Comparison of ENCODE assay signal across 18 mouse cellular contexts in the genomic region with DNA sequence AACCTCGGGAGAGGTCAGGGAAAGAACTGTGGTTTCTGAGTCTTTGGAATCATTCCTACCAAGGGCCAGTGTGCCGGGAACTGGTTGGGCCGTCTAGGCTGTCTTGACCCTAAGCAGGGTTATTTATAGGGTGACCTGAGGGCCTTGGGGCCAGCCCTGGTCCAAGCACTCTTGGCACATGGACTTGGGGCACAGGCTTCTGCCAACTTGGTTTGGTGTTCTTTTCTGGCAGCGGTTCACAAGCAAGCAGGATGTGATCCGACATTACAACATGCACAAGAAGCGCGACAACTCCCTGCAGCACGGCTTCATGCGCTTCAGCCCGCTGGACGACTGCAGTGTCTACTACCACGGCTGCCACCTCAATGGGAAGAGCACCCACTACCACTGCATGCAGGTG.
DNase-seq lines count a peak whose midpoint lies in the region; ATAC-seq and TF ChIP-seq lines count a peak whose summit lies in the region.
"Had no signal": no experiment of that assay in that cellular context is flagged by ENCODE, and none has a peak within 500 bp of the region (broad histone marks: within the 10 kb centered on the region; RNA-seq: fewer than 3 reads in every experiment).

No protein-coding gene starts in this region.

- peaks cover 87% of the 10 kb centered on the region for H3K4me1 ChIP-seq in heart, embryonic 10.5 days
- peaks cover 33% of the 10 kb centered on the region for H3K4me1 ChIP-seq in lung, adult 2 months (ENCODE audit: control insufficient read depth, insufficient read depth, low read length)
- peaks cover 39% of the 10 kb centered on the region for H3K4me1 ChIP-seq in stomach, embryonic 16.5 days (ENCODE audit: control insufficient read depth, insufficient read depth, low read length)
- H3K4me1 ChIP-seq in hindbrain, embryonic 11.5 days (replicated peaks; ENCODE audit: control insufficient read depth, insufficient read depth, low read length): peaks cover 25% of the 10 kb centered on the region

- peaks cover 71% of the 10 kb centered on the region for H3K36me3 ChIP-seq in heart, embryonic 10.5 days
- H3K36me3 ChIP-seq in stomach, embryonic 16.5 days (ENCODE audit: control insufficient read depth, insufficient read depth, low read length): 0 out of 2 replicates have a peak, but pooled peaks cover 5% of the 10 kb centered on the region
- no peaks in the 10 kb centered on the region for H3K36me3 ChIP-seq in hindbrain, embryonic 11.5 days (ENCODE audit: control insufficient read depth, insufficient read depth, low read length)
- H3K36me3 ChIP-seq: G1E; limb, embryonic 13.5 days had no signal

- no peak overlapping the region for H3K27ac ChIP-seq in heart, embryonic 10.5 days
- H3K27ac ChIP-seq in stomach, embryonic 16.5 days (ENCODE audit: low read length): peak overlapping the region; percentile 52; the same call in 1 of the 2 replicates
- no peak overlapping the region for H3K27ac ChIP-seq in hindbrain, embryonic 11.5 days (ENCODE audit: low read depth, low read length)
- H3K27ac ChIP-seq: embryonic facial prominence, embryonic 12.5 days; heart, embryonic 15.5 days; kidney, postnatal 0 days; limb, embryonic 13.5 days; neural tube, embryonic 13.5 days had no signal

- intact Hi-C loops in gastrocnemius, postnatal 14 days (cut with DNase I; ENCODE audit: low total_unique reads): no loop called here

- H3K9me3 ChIP-seq in heart, embryonic 10.5 days: no peaks in the 10 kb centered on the region
- no peaks in the 10 kb centered on the region for H3K9me3 ChIP-seq in stomach, embryonic 16.5 days (replicated peaks; ENCODE audit: control insufficient read depth, low read length)
- H3K9me3 ChIP-seq in hindbrain, embryonic 11.5 days (ENCODE audit: control insufficient read depth, low read length): no peaks in the 10 kb centered on the region
- H3K9me3 ChIP-seq: embryonic facial prominence, embryonic 12.5 days; G1E; heart, embryonic 15.5 days; limb, embryonic 13.5 days; neural tube, embryonic 13.5 days had no signal

- H3K4me2 ChIP-seq in stomach, embryonic 16.5 days (ENCODE audit: low read depth, low read length): no peak overlapping the region
- no peak overlapping the region for H3K4me2 ChIP-seq in hindbrain, embryonic 11.5 days (replicated peaks; ENCODE audit: low read depth, low read length)
- H3K4me2 ChIP-seq: embryonic facial prominence, embryonic 12.5 days; heart, embryonic 15.5 days; limb, embryonic 13.5 days; neural tube, embryonic 13.5 days had no signal

- no peak overlapping the region for H3K4me3 ChIP-seq in heart, embryonic 10.5 days
- no peak overlapping the region for H3K4me3 ChIP-seq in lung, adult 2 months (replicated peaks; ENCODE audit: extremely low read depth, low read depth, low read length)
- H3K4me3 ChIP-seq in stomach, embryonic 16.5 days (replicated peaks; ENCODE audit: low read length): no peak overlapping the region
- H3K4me3 ChIP-seq in hindbrain, embryonic 11.5 days (ENCODE audit: low read depth, low read length): no peak overlapping the region
- H3K4me3 ChIP-seq: embryonic facial prominence, embryonic 12.5 days; heart, embryonic 15.5 days; limb, embryonic 13.5 days; neural tube, embryonic 13.5 days had no signal

- ATAC-seq in stomach, embryonic 16.5 days (ENCODE audit: insufficient read depth, low FRiP score): no peak
- no peak for ATAC-seq in megakaryocyte progenitor cell, adult 5-6 weeks (replicated peaks; ENCODE audit: poor library complexity)
- no peak for ATAC-seq in hindbrain, embryonic 11.5 days (ENCODE audit: low FRiP score)

- 0 out of 2 replicates have a peak, but pooled peaks cover 32% of the 10 kb centered on the region for H3K27me3 ChIP-seq in heart, embryonic 10.5 days (ENCODE audit: insufficient read depth, poor library complexity, severe bottlenecking)
- H3K27me3 ChIP-seq in stomach, embryonic 16.5 days (ENCODE audit: control insufficient read depth, insufficient read depth, low read length): no peaks in the 10 kb centered on the region
- peaks cover 6% of the 10 kb centered on the region for H3K27me3 ChIP-seq in hindbrain, embryonic 11.5 days (ENCODE audit: control insufficient read depth, insufficient read depth, low read length)
- H3K27me3 ChIP-seq: heart, embryonic 15.5 days had no signal

- DNase-seq in heart, adult 18-20 months: peak; percentile 71 to 82
- no peak for DNase-seq in heart, embryonic 10.5 days (ENCODE audit: low spot score)
- DNase-seq in lung, adult 2 months: no peak
- DNase-seq in lung, postnatal 4 days: no peak
- peak; percentile 71 for DNase-seq in gastrocnemius, postnatal 14 days
- DNase-seq in hindbrain, embryonic 11.5 days (ENCODE audit: low spot score): no peak
- DNase-seq: cerebellum, postnatal 25 days; right cerebral cortex, postnatal 25 days; thymus, postnatal 14 days had no signal

- 0 out of 2 replicates have a peak, but pooled peaks have one; percentile 14 for TF ChIP-seq POLR2A in lung, adult 2 months (IDR thresholded peaks at IDR 0.05; ENCODE audit: borderline replicate concordance, extremely low read depth, low read depth, low read length)

- TF ChIP-seq CTCF in lung, adult 2 months (IDR thresholded peaks at IDR 0.05; ENCODE audit: insufficient read depth, low read length): no peak

- H3K9ac ChIP-seq in stomach, embryonic 16.5 days (ENCODE audit: low read length): no peak overlapping the region
- no peak overlapping the region for H3K9ac ChIP-seq in hindbrain, embryonic 11.5 days (ENCODE audit: low read depth, low read length)
- H3K9ac ChIP-seq: embryonic facial prominence, embryonic 12.5 days; heart, embryonic 15.5 days; limb, embryonic 13.5 days; liver, postnatal 0 days; neural tube, embryonic 13.5 days had no signal

- WGBS in heart, embryonic 10.5 days: 85% methylated on average over 12 of the region's 12 CpGs
- WGBS in lung, adult 2 months: 46% methylated on average over 12 of the region's 12 CpGs
- WGBS in stomach, embryonic 16.5 days: 87% methylated on average over 12 of the region's 12 CpGs
- WGBS in hindbrain, embryonic 11.5 days: 90% methylated on average over 12 of the region's 12 CpGs

Comparison
In these comparisons a context has a peak if more than half of its experiments do, and no peak if none do; other contexts are left out.
1. DNase-seq: peak in heart, adult 18-20 months (2 of 2) and gastrocnemius, postnatal 14 days (single experiment); none in heart, embryonic 10.5 days (single experiment), lung, adult 2 months (single experiment), lung, postnatal 4 days (0 of 2) and hindbrain, embryonic 11.5 days (single experiment).